Mouse (Mus musculus) spleen, embryonic (tissue): ENCODE measurements around the gene Sec61b.

ENCODE experiments used
- CTCF ChIA-PET: fragments of 350-600 bp; sonication (Branson Sonifier 250); formaldehyde crosslinking; loops from one replicate; lab custom pipeline; 2022; lab: Charles Lee

Sec61b gene

DNA sequence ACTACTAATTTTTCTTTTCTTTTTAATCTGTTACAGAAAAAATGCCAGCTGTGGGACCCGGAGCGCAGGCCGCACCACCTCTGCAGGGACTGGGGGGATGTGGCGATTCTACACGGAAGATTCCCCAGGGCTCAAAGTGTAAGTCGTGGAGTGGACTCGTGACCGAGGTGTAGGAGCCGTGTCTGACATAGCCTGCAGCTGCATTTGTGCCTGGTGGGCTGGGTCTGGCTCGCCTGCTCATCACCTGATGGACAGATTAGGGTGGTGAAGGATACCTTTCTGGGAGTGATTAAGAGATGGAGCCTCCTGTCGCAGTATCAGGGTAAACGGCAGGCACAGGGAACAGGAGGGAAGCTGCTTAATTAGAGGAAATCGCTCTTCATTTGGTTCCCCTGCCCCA, 5.6 kb downstream of the Sec61b start:
- CTCF ChIA-PET: no interaction called here

DNA sequence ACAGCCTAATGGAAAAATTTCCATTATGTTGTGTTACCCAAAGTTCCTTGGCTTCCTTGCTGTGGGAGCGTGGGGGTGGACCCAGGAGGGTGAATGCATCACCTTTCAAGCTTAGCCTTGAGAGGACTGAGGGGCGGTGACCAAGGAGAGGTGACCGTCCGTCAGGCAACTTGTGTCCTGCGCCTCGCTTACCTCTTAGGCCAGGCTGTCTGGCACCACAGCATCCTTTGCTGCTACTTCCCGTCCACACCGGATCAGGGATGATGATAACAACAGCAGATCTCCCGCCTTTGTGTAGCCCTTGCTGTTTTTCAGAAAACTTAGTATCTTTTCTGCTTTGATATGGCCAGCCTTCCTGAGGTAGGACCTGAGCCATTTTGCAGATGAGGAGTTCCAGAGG, 6.1 kb downstream of the Sec61b start:
- CTCF ChIA-PET: no interaction called here

- CTCF ChIA-PET: no interaction called here
Observed at GRCm38 (mm10) chr4:47491243-47491642, 16.8 kb downstream of the Sec61b start.

- CTCF ChIA-PET: interaction anchor here (0.6 kb wide), 1 partner anchor 217 kb away, joined by 8 read pairs; no protein-coding TSS in a partner anchor
Observed at GRCm38 (mm10) chr4:47492311-47493086, 18.0 kb downstream of the Sec61b start.

DNA sequence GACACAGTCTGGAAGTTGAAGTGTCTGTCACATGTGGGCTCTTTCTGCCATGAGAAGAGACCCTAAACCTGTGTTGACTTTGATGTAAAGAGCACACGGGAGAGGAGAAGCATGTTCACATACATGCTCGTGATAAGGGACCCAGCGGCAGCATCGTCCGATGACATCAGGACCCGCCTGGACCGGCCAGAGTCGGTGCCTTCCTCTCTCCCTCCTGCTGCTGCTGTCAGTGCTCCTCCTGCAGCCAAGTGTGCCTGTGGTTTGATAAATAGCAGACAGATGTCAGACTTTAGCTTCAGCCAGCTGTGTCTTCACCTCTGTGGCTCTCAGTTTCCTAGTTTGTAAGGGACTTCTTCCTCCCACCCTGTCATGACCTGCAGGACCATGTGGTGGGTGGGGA, 19.0 kb downstream of the Sec61b start:
- CTCF ChIA-PET: no interaction called here

GRCm38 (mm10) chr4:47494137-47494536, 19.7 kb downstream of the Sec61b start:
- CTCF ChIA-PET: no interaction called here

GRCm38 (mm10) chr4:47494686-47495085, 20.2 kb downstream of the Sec61b start:
- CTCF ChIA-PET: no interaction called here

GRCm38 (mm10) chr4:47497811-47498385, 23.4 kb downstream of the Sec61b start:
- CTCF ChIA-PET: no interaction called here

DNA sequence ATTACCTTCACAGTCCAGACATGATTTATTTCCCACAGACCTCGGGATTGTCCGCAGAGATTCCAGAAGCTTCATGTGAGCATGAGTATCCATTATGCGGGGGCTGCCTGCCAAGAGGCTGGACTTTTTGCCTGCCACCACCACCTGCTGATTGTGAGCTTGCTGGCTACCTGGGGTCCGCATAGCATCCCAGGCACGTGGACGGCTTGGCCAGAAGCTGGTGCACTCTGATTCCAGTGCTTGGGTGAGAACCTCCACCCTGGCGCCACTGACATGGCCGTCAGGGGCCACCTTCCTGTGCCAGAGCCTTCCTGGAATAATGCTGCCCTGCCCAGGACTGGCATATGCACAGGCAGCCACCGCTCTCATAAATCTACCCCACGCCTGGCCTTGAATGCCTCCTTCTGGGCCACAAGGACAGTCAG, 24.7 kb downstream of the Sec61b start:
- CTCF ChIA-PET: no interaction called here

DNA sequence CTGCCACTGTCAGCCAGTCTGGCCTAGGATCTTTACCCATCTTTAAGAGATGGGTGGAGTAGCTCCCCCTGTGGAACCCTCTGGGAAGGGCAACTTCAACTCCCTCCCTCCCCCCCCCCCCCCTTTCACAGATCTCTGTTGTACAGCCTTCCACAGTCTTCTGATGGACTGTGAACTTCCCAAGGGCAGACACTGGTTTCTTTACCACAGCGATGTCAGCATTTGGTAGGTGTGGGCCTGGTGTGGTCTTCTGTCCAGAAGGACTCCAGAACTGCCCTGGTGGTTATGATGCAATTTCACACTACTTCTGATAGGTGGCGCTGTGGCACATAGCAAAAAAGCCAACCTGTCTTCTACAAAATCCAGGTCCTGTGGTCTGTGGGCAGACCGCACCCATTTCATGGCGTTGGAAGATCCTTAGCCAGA, 28.1 kb downstream of the Sec61b start:
- CTCF ChIA-PET: interaction anchor here (0.6 to 0.9 kb wide), 3 partner anchors 61 to 453 kb away, joined by 3 to 5 read pairs (median 3); no protein-coding TSS in a partner anchor

DNA sequence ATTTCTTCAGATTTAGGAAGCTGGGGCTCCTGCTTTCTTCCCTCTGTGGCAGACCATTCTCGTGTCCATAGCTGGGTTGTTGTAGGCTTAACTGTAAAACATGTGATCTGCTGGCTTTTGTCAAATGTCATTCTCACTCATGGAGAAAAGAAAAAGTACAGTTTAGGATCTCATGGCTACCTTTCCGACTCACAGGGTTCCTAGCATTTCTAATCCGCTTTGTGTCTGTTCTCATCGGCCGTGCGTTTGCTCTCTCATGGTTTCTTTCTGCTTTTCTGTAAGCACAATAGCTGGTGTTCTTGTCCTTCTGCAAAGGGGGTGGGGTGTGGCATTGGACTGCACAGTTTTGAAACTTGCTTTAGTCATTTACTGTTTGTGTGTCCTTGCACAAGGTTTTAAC, 28.6 kb downstream of the Sec61b start:
- CTCF ChIA-PET: interaction anchor here (0.9 kb wide), 1 partner anchor 62 kb away, joined by 3 read pairs; no protein-coding TSS in a partner anchor

DNA sequence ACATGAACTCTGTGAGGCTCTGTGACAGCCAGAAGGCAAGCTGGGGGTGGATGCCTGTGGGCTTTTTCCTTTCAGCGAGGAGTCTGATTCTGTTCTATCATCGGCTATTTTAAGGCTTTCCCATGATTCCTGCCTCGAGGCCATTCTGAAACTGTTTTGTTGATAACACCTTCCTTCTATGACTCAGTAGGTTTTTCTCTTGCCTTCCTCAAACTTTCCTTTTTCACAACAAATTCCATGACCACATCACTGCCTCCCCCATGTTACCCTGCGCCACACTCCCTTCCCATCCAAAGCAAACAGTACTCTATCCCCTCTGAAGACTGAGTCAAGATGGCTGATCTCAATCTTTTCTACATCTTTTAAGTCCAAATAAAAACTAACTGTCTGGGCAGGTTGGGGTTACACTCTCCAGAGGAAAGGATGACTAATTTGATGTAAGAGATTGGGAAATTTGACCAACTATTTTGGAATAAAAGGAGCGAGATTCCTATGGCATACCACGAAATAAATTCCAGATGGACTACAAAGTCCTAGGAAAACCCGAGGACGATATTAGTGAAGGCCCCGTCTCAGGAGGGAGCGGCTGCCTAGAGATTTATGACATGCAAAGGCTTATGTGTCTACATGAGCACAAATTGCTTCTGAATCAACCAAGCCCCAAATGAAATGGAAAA, 30.5 kb downstream of the Sec61b start:
- CTCF ChIA-PET: no interaction called here

GRCm38 (mm10) chr4:47518551-47519181, 44.2 kb downstream of the Sec61b start:
- CTCF ChIA-PET: interaction anchor here (0.7 kb wide), 1 partner anchor 78 kb away, joined by 3 read pairs; no protein-coding TSS in a partner anchor

GRCm38 (mm10) chr4:47520076-47520475, 45.6 kb downstream of the Sec61b start:
- CTCF ChIA-PET: no interaction called here

DNA sequence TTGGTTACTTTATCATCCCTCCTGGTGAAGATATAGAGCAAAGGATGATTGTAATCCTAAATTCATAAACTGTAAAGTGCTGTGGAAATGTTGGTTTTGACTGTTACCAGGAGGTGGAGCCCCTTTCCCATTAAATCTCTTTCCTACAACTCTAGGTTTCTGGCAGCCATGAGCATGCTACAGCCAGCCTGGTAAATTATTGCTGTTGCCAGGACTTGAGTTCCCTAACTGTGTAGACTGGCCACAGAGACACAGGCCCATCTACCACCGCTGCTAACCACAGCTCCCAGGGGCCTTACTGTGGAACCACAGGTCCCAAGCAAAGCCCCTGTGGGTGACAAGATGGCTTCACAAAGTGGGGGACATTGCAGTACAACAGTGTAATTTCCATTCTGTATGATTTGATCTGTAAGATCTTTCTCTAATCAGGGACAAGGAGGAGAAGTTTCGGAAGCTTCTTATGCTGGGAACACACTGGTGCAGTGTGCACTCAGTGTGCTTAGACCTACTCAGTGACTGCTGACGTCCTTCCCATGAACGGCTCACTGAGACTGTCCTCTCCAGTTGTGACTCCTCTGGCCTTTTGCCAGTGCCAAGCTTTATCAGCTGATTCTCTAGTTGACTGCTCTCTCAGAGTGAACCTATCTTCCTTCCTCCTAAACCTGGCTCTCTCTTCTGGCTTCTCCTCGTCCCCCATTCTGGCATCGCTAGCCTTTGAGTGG, 47.6 kb downstream of the Sec61b start:
- CTCF ChIA-PET: no interaction called here

DNA sequence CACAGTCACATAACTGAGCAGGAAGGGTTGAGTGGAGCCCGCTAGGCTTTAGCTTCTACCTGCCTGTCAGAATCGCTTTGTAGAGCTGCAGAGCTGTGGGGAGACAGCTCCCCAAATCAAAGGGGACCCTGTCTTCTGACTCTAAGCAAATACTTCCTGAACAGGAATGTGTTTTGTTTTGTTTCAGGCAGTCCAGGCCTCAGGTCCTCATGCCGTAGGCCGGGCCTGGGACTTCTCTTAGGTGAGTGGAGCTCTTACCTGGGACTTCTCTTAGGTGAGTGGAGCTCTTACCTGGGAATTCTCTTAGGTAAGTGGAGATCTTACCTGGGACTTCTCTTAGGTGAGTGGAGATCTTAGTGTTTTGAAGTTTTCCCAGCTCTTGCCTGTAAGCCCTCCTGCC, 55.4 kb downstream of the Sec61b start:
- CTCF ChIA-PET: no interaction called here
